Mouse (Mus musculus) retina, postnatal 7 days (tissue): ENCODE measurements around the gene Cep162.
A peak's percentile ranks its signal among the peaks of the same experiment; 100 is the strongest.

Experiments
- DNase-seq: peaks from one replicate; pipeline ENCODE4 v3.0.0-alpha.2; 2012; ENCODE audit warnings: low read depth, low spot score

The Cep162 gene

GRCm38 (mm10) chr9:87254903-87255695, at the start of gene Cep162:
Gene Cep162, minus strand, starts transcription at chr9:87255536.
- peak; percentile 82 for DNase-seq

GRCm38 (mm10) chr9:87303196-87303595, 47.9 kb upstream of the Cep162 start:
- DNase-seq, result no peak

- peak; percentile 23 for DNase-seq
Observed at GRCm38 (mm10) chr9:87298900-87299299, 43.6 kb upstream of the Cep162 start.

- no peak for DNase-seq
Observed at GRCm38 (mm10) chr9:87297522-87297921, 42.2 kb upstream of the Cep162 start.

GRCm38 (mm10) chr9:87255696-87256030, 327 bp upstream of the Cep162 start:
- DNase-seq, result no peak

- peak; percentile 5 for DNase-seq
Observed at GRCm38 (mm10) chr9:87248118-87248517, 7.2 kb downstream of the Cep162 start.

GRCm38 (mm10) chr9:87247678-87248077, 7.7 kb downstream of the Cep162 start:
- no peak for DNase-seq

GRCm38 (mm10) chr9:87213204-87213603, 42.1 kb downstream of the Cep162 start:
- no peak for DNase-seq

- no peak for DNase-seq
Observed at GRCm38 (mm10) chr9:87210830-87211339, 44.5 kb downstream of the Cep162 start.

- no peak for DNase-seq
Observed at GRCm38 (mm10) chr9:87202431-87202830, 52.9 kb downstream of the Cep162 start.

GRCm38 (mm10) chr9:87200919-87201318, 54.4 kb downstream of the Cep162 start:
- no peak for DNase-seq

- no peak for DNase-seq
Observed at GRCm38 (mm10) chr9:87200426-87200825, 54.9 kb downstream of the Cep162 start.

GRCm38 (mm10) chr9:87198036-87198435, 57.3 kb downstream of the Cep162 start:
- no peak for DNase-seq

- DNase-seq, result no peak
Observed at GRCm38 (mm10) chr9:87197277-87197676, 58.1 kb downstream of the Cep162 start.

- DNase-seq, result no peak
Observed at GRCm38 (mm10) chr9:87193721-87194120, 61.6 kb downstream of the Cep162 start.

GRCm38 (mm10) chr9:87187336-87187735, 68.0 kb downstream of the Cep162 start:
- DNase-seq, result no peak

- no peak for DNase-seq
Observed at GRCm38 (mm10) chr9:87182231-87182630, 73.1 kb downstream of the Cep162 start.

- no peak for DNase-seq
Observed at GRCm38 (mm10) chr9:87178534-87178933, 76.8 kb downstream of the Cep162 start.

GRCm38 (mm10) chr9:87171517-87171916, 83.8 kb downstream of the Cep162 start:
- no peak for DNase-seq

- no peak for DNase-seq
Observed at GRCm38 (mm10) chr9:87170891-87171290, 84.4 kb downstream of the Cep162 start.

- DNase-seq, result no peak
Observed at GRCm38 (mm10) chr9:87169144-87169543, 86.2 kb downstream of the Cep162 start.

- DNase-seq, result no peak
Observed at GRCm38 (mm10) chr9:87168051-87168450, 87.3 kb downstream of the Cep162 start.

- no peak for DNase-seq
Observed at GRCm38 (mm10) chr9:87167001-87167830, 88.1 kb downstream of the Cep162 start.
